Mouse (Mus musculus): Measurements from ENCODE around the gene Zbtb22.

The Zbtb22 gene

GRCm38 (mm10) chr17:33920282-33921097, 4.8 kb downstream of the Zbtb22 start:
- DNase-seq (ENCODE audit: low spot score in 2 of 2): peak; percentile 76 to 85

- no peak for DNase-seq (ENCODE audit: low spot score in 2 of 2)
Observed at GRCm38 (mm10) chr17:33921361-33921760, 5.7 kb downstream of the Zbtb22 start.

- no peak for DNase-seq (ENCODE audit: low spot score in 2 of 2)
Observed at GRCm38 (mm10) chr17:33924577-33925283, 9.0 kb downstream of the Zbtb22 start.

GRCm38 (mm10) chr17:33925406-33926116, 9.9 kb downstream of the Zbtb22 start:
- DNase-seq (ENCODE audit: low spot score in 2 of 2): no peak

GRCm38 (mm10) chr17:33926207-33926932, 10.7 kb downstream of the Zbtb22 start:
- no peak for DNase-seq (ENCODE audit: low spot score in 2 of 2)

- DNase-seq (ENCODE audit: low spot score in 2 of 2): no peak
Observed at GRCm38 (mm10) chr17:33928251-33928947, 12.7 kb downstream of the Zbtb22 start.

- peak; percentile 91 to 93 for DNase-seq (ENCODE audit: low spot score in 2 of 2)
Observed at GRCm38 (mm10) chr17:33929371-33930279, 13.9 kb downstream of the Zbtb22 start, which contains the start of gene Rgl2. Rgl2 (plus strand) TSS chr17:33929543.

GRCm38 (mm10) chr17:33930280-33931158, 14.8 kb downstream of the Zbtb22 start:
- peak; percentile 71 to 74 for DNase-seq (ENCODE audit: low spot score in 2 of 2)

- DNase-seq (ENCODE audit: low spot score in 2 of 2): no peak
Observed at GRCm38 (mm10) chr17:33931159-33931866, 15.6 kb downstream of the Zbtb22 start.

- DNase-seq (ENCODE audit: low spot score in 2 of 2): no peak
Observed at GRCm38 (mm10) chr17:33931947-33932346, 16.2 kb downstream of the Zbtb22 start.

- no peak for DNase-seq (ENCODE audit: low spot score in 2 of 2)
Observed at GRCm38 (mm10) chr17:33932448-33932847, 16.7 kb downstream of the Zbtb22 start.

- DNase-seq (ENCODE audit: low spot score in 2 of 2): no peak
Observed at GRCm38 (mm10) chr17:33932970-33933369, 17.3 kb downstream of the Zbtb22 start.

GRCm38 (mm10) chr17:33935422-33936055, 19.8 kb downstream of the Zbtb22 start:
- DNase-seq (ENCODE audit: low spot score in 2 of 2): no peak

GRCm38 (mm10) chr17:33936993-33937392, 21.3 kb downstream of the Zbtb22 start:
- no peak for DNase-seq (ENCODE audit: low spot score in 2 of 2)

- no peak for DNase-seq (ENCODE audit: low spot score in 2 of 2)
Observed at GRCm38 (mm10) chr17:33938783-33939182, 23.1 kb downstream of the Zbtb22 start.

GRCm38 (mm10) chr17:33940206-33940805, 24.6 kb downstream of the Zbtb22 start, which contains the start of the genes Pfdn6 and Wdr46:
Pfdn6 (minus strand) TSS chr17:33940343.
Wdr46 (plus strand) TSS chr17:33940660.
- DNase-seq (ENCODE audit: low spot score in 2 of 2): peak; percentile 86 to 92

GRCm38 (mm10) chr17:33940981-33941380, 25.3 kb downstream of the Zbtb22 start:
- DNase-seq (ENCODE audit: low spot score in 2 of 2): no peak
